Mouse (Mus musculus): ENCODE measurements around the gene Terf2ip.

GRCm38 (mm10) chr8:112033071-112033470 is 21.9 kb downstream of the Terf2ip start:
- TF ChIP-seq CTCF (IDR thresholded peaks at IDR 0.05; ENCODE audit: borderline replicate concordance, extremely low read depth, insufficient read depth, insufficient read length) (no peak), POLR2A (IDR thresholded peaks at IDR 0.05; ENCODE audit: borderline replicate concordance, extremely low read depth, insufficient read depth, insufficient read length, poor library complexity, severe bottlenecking) (no peak)

All from brain, embryonic 14.5 days (tissue).